Mouse (Mus musculus) gastrocnemius, postnatal 14 days (tissue): ENCODE data around the gene Gopc. TPM values are rescaled to one million over a fixed set of nuclear protein-coding genes. Genes with fewer than 3 reads are reported as not detected.

Experiments used
- DNase-seq: peaks from one replicate; pipeline ENCODE4 v3.0.0; 2021; ENCODE audit warnings: mixed read lengths
- intact Hi-C: fragments of 180-260 bp; cut with DNase I; formaldehyde crosslinking; loops from one replicate; pipeline ENCODE4 v1.15.1; 2025; ENCODE audit warnings: low total_unique reads
- long read RNA-seq, 2 experiments: library from polyadenylated mRNA; stranded (forward); transcript quantifications; one replicate each; pipeline ENCODE4 v2.0.0; 2021
- total RNA-seq, 2 experiments: library from RNA; stranded (reverse); gene quantifications; 2 replicates each; pipeline ENCODE4 v1.2.3; 2021

The Gopc gene
- total RNA-seq = 10 to 100 TPM; 10.4 to 11.3 TPM
- long read RNA-seq, experiment 1, full-length matches to known transcripts = 20 of 23 reads
- long read RNA-seq, experiment 1, partial matches to known transcripts = 0 of 23 reads
- long read RNA-seq, experiment 1, other reads (novel, unspliced or antisense) = 3 of 23 reads
- long read RNA-seq, experiment 2, full-length matches to known transcripts = 17 of 20 reads
- long read RNA-seq, experiment 2, partial matches to known transcripts = 0 of 20 reads
- long read RNA-seq, experiment 2, other reads (novel, unspliced or antisense) = 3 of 20 reads

DNA sequence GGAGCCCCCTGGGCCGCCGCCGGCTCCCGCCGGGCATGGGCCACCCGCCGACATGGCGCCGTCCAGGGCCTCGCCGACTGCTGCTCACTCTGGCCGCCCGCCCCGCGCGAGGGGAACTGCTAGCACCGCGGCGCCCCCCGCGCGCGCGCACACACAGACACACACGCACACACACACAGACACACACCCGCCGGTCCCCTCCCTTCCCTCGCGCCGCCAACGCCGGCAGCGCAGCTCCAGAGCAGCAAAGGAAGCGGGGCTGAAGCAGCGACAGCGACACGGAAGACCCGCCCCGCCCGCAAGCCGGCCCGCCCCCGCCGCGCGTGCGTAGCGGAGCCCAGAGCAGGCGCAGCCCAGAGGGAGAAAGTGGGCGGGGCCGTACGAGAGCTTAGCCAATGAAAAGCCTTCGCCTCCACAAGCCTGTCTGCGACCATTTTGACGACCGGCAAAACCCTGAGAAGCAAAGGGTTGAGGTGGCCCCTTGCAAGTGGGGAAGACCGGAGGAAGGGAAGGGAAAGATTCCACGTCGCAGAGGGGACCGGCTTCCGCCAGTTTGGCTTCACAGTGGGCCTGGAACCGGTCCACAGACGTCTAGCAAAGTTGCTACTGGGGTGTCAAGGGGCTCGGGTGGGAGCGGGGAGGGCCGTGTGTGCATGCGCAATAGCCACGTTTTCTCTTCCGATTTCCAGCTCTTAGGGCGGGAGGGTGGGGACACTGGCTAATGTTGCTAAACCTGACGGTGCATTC, at the start of gene Gopc:
Gene Gopc (minus strand): TSS at position 280 of the 747 bp plus-strand sequence.
- peak; percentile 98 for DNase-seq
- intact Hi-C loops = loop anchor here (10.0 kb wide), 1 partner anchor 277 kb away; no protein-coding TSS in a partner anchor

DNA sequence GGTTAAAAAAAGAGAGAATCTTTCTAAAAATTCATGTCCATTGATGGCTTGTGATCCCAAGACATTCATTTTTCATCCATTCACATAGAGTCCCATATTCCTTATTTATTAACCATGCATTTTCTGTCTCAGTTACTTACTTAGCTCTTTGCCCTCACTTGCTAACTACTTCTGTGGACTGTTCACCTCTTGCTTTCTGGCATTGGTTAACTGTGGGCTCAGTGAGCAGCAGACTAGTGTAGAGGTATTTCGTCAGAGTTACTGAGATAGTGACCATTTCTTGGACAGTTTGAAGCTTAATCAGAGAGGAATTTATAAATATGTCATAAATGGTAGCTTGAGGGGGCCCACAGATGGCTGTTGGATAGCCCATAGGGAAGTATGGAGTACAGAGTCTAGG, 49.0 kb upstream of the Gopc start:
- intact Hi-C loops = no loop called here
- DNase-seq = no peak

DNA sequence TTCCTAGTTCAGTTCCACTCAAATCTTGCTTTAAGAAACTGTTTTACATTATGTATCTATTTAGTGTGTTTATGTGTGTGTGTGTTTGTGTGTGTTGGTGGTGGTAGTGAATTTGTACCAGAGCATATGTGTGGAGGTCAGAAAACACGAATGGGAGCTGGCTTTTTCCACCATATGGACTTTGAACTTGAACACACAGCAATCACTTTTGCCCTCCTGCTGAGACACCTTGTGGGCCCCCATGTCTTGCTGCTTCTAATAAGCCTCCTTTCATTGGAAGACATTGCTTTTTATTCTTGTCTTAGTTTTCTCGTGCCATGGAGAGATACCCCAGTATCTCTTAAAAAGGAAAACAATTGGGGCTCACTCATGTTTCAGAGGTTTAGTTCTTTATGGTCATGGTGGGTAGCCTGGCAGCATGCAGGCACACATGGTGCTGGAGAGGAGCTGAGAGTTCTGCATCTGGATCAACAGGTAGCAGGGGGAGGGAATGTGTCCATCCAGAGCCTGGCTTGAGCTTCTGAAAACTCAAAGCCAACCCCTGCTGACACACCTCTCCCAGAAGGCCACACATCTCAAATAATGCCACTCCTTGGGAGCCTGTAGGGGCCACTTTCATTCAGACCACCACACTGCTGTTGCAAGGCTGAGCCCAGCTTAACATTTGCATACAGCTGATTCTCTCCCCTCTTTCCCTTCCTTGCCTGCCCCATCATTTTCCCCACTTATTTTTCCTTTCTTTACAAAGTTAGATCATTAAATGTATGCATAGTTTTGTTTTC, 45.9 kb upstream of the Gopc start:
- intact Hi-C loops = no loop called here
- DNase-seq = no peak

DNA sequence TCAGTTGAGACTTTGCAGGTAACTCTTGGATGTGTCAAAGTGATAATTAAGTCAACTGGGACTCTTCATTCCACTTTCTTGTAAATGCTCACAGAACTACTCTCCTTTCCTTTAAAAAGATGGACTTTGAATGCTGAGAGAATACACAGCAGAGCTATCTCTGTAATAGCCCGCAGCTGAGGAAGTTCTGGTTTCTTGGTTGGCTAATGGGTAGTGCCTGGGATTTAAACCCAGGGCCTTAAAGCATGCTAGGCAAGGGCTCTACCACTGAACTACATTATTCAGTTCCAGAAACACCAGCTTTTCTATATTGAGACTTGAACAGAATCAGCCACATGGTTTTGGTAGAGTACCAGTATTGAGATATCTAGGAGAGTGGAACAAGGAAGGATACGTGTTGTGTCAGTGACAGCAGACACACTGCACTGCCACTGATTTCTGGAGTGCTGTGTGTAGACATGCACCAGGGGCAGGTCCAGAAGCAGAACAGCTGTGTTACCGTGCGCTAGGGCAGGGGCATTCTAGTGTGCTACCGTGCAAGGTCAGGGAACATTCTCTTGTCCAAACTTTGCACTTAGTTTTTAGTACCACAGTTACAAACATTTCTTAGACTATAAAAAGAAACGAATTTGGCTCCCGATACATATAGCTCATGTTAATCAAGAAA, 44.5 kb upstream of the Gopc start:
- intact Hi-C loops = no loop called here
- DNase-seq = no peak

DNA sequence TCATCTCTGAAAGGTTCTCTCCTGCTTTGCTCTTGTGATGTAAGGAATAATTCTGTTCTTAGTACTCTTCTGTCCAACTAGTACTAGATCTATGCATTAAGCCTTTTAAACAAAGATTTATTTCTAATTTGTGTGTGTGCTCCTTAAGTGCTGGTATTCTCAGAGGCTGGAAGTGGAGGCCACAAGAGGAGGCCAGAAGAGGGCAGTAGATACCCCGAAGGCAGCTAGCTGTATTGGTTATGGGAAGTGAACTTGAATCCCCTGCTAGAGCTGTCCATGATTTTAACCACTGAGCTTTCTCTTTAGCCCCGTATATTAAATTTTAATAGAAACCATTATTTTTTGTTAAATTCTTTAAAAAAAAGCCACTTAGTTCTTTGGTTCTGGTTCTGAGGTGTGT, 41.2 kb upstream of the Gopc start:
- intact Hi-C loops = no loop called here

DNA sequence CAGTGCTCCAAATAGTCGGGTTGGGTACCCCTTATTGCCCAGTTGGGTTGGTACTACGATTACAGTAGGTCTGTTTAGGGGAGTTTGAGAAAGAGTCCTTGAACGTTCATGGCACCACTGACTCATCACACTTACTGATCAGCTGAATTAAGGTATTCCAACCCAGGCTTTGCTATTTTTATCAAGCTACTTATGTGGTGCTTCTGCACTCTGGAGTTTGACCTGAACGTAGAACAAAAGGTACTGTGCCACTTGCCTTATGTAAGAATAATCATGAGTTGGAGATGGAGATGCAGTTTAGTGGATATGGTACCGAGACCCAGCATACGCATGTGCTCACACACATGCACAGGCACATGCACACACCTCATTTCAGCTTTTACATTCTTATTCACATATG, 39.8 kb upstream of the Gopc start:
- DNase-seq = no peak
- intact Hi-C loops = no loop called here

More for the DNA sequence above, 41.2 kb upstream of the Gopc start:
- no peak for DNase-seq

DNA sequence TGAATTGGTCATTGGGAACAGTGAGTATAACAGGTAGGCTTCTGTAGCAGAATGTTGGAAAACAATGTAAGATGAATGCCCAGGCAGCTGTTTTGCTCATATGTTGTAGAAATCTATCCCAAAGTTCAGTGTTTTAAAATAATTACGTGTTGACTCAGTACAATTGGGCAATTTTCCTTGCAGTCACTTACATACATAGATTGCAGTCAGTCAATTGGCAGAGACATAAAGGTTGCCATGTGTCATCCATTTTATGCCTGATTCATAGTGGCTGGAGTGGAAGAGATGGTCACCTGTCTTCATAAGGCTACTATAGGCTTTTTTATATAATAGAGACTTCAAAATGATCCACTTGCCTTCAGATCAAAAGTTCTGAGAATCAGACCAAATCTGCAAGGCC, 38.6 kb upstream of the Gopc start:
- no peak for DNase-seq
- intact Hi-C loops = no loop called here

DNA sequence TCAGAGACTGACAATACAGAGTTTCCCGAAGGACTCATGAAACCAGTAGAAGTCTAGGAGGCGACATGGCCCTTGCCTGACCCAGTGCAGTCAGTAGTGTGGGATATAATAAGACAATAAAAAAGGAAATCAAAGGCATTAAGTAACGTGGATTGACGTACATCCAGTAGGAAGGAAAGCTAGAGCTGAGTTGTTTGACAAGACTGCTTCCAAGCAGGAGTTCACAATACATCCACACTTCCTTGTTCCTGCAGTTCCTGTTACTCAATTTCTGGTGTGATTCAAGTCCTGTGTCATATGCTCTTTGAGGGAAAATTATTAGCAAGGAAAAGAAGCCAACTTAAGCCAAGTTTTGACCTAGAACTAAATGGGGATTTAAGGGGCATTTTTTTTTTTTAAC, 37.5 kb upstream of the Gopc start:
- intact Hi-C loops = no loop called here
- no peak for DNase-seq

DNA sequence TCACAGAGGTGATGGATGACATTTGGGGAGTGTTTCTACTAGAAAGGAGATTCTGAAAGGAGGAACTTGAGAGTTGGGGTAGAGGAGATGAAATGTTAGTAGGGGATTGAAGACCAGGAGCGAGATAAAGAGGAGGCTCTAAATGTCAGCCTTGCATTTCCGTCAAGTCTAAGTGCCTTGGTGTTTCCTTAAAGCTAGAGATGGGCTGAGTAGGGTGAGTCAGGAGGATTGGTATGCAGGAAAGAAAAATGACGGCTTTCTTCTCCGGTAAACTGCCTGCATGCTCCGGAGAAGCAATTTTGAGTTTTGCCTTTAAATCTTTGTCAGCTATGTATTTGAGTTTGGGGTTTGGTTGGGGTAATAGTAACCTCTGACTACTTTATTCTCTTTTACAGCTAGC, 37.0 kb upstream of the Gopc start:
- DNase-seq = no peak
- intact Hi-C loops = no loop called here

DNA sequence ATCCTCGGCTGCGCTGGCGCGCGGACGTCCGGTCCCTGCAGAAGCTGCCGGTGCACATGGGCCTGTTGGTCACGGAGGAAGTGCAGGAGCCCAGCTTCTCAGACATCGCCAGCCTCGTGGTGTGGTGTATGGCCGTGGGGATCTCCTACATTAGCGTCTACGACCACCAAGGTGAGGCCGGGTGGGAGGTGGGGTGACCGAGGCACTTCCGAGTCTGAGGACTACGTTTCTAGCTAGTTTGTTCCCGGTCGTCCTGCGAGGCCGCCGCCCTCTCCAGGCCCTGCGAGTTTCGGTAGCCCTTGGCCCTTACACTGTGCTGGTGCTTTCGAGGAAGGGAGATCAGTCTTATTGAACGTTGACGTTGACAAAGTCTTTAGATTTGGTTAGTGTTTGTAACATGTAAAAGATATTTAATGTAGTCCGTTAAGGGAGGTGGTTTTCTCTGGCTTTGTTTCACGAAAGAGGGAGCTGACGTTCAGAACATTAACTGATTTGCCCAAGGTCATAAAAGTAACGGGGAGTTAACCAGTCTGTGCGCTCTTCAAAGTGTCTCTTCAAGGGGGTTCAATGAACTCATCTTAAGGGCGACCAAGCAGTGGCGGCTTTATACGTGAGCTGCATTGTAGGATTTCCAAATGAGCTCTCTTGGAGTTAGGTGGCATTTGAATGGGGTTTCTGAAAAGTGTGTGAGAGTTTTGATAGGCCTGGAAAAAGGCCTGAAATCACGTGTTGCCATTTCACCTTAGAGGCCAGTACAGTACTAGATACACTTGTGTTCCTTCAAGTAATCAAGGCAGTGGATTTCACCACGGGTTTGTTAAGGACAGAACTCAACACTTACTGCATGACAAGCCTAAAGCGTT, 36.3 kb upstream of the Gopc start:
- intact Hi-C loops = no loop called here
- no peak for DNase-seq

DNA sequence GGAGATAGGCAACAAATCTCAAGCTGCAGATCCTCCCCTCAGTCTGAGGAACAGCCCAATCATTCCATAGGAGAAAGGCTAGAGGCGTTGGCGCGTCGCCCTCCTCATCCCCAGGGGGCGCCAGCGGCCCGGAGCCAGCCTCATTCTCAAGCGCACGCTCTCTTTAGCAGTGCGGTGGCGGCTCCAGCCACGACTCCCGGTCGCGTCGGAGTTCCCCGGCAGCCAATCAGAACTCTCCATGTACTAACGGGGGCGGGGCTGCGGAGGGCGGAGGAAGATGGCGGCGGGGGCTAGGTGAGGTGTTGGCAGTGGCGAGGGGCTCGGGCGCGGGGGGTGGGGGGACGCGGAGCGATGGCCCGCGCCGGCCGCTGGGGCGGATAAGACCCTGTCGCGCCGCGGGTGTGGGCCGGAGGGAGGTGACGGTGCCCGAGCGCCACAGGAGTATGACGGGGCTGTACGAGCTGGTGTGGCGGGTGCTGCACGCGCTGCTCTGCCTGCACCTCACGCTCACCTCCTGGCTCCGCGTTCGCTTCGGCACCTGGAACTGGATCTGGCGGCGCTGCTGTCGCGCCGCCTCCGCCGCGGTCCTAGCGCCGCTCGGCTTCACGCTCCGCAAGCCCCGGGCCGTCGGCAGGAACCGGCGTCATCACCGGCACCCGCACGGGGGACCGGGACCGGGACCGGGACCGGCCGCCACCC, 35.5 kb upstream of the Gopc start, which contains the start of gene Nus1:
Gene Nus1 (plus strand): TSS at position 249 of the 699 bp plus-strand sequence.
- intact Hi-C loops = no loop called here
- peak; percentile 97 for DNase-seq

DNA sequence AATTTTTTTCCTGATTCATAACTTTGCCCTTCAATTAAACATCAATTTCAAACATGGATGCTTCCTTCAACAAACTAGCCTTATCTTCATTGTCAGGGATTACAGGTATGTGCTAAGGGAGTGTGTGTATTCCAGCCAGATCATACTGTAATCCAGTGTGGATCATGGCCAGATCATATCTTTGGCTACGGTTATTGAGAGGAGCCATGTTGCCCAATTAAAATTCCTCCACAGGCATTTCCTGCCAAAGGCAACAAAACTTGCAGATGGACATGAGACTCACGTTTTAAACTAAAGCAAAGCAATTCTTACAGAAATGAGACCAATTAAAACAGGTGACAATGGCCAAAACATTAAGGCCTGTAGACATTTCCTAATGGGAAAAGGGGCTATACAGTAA, 34.5 kb upstream of the Gopc start:
- DNase-seq = no peak
- intact Hi-C loops = no loop called here

DNA sequence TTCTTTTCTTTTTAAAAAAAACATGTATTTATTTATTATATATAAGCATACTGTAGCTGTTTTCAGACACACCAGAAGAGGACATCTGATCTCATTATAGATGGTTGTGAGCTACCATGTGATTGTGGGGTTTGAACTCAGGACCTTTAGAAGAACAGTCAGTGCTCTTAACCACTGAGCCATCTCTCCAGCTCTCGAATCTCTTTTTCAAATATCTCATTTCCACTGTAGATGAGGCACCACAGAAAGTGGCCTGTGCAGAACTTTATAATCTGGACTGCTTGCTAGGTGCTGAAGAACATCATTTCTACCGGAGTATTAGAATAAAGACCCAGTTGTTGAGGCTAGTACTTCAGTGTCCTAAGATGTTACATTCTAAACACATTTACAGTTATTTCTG, 33.1 kb upstream of the Gopc start:
- no peak for DNase-seq
- intact Hi-C loops = no loop called here

DNA sequence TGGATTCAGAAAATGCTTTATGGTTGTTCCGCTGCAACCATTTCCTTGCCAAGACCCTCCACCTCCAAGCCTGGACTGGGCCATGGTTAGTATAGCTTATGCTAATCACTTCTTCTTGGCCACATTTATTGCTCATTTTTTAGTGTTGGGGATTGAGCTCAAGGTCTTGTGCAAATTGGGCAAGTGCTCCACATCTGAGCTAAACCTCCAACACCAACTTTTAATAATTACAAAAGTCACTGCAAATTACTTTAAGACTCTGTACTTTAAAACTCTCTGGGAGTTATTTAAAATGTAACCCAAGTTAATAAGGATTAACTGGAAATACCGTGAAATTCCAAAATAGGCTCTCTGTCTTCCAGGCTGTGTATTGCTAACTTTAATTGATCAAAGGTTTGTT, 25.6 kb upstream of the Gopc start:
- intact Hi-C loops = no loop called here
- no peak for DNase-seq

DNA sequence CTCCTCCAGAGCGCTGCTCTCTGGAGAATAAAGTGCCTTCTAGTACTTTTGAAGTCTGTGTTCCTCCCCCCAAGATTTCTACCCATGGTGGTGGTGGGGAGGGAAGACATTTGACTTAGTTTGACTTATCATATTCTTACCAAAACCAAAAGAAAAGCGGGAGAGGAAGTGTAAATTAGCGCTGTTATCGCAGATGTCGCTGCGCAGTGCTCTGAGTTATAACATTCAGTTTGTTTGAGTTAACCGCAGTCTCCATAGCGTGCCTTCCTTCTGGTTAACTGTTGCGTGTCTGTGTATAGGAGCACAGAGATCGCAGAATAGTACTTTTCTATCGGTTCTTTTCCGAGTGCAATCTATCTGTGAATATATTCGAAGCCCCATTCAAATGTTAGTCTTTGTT, 23.2 kb upstream of the Gopc start:
- intact Hi-C loops = no loop called here

DNA sequence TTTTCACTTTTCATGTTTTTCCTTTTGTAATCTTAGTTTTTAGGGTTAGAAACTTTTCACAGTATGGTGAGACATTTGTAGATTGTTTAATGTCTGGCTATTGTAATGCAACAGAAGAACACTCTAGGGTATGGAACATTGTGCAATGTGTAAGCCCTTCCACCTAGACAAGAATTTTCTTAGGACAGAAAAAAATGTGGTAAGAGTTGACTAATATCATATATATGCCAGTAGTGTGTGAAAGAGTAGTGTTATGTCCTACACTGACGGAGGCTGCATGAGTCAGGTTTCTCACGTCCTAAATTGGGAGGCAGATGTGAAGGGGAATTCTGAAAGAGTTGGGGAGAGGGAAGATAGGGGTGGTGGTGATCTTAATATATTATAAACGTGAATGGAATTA, 17.8 kb upstream of the Gopc start:
- no peak for DNase-seq
- intact Hi-C loops = no loop called here

More for the DNA sequence above, 23.2 kb upstream of the Gopc start:
- no peak for DNase-seq

DNA sequence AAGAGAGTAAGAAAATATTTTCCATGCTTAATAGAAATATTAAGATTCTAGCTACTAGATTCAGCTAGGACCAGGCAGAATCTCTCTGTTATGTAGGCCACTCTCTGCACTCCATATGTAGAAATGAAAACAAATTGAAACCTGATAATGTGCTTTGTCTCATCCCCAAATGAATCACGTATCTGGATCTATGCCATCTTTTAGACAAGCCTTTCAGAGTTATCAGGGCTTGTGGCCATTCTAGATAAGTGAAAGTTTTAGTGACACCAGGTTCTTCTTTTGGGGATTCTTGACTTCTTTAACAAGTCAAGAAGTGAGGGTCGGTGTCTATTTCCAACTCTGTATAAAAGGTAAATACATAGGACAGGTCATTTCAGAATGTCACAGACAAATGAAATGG, 16.8 kb upstream of the Gopc start:
- intact Hi-C loops = no loop called here
- no peak for DNase-seq

DNA sequence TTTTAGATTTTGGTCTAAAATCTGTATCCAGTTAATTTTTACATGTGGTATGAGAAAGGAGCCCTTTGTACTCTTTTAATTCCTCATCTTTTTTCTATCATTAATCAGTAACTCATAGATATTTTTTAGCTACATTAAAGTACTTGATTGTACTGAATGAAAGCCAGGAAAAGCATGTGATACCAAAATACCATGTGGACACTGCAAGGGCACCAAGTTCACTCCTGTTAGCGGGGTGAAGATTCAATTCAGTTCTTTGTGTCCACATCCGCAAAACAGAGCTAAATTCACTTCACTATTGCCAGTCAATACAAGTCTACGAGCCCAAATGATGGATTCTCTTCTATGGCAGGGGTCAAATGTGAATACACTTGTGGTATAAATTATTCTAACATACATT, 14.7 kb upstream of the Gopc start:
- intact Hi-C loops = no loop called here
- DNase-seq = no peak
